Mouse (Mus musculus): ENCODE data around the gene Tmem63c. TPM values are rescaled to one million over a fixed set of nuclear protein-coding genes. Genes with fewer than 3 reads are reported as not detected.

Tmem63c gene
- polyA plus RNA-seq, 1 experiment from 2014 or later, result not detected

GRCm38 (mm10) chr12:87029251-87029976 lies 8.3 kb downstream of the Tmem63c start:
- H3K36me3 ChIP-seq (ENCODE audit: control insufficient read depth, insufficient read depth, low read length), result no peaks in the 10 kb centered on the region
- H3K9ac ChIP-seq (ENCODE audit: low read length), result no peak overlapping the region
- H3K4me2 ChIP-seq (ENCODE audit: low read depth, severe bottlenecking), result no peak overlapping the region
- H3K4me1 ChIP-seq (ENCODE audit: control insufficient read depth, insufficient read depth, low read length), result no peaks in the 10 kb centered on the region
- H3K4me3 ChIP-seq (ENCODE audit: low read depth, low read length), result no peak overlapping the region
- 77% methylated on average over 5 of the region's 5 CpGs for WGBS
- ATAC-seq (ENCODE audit: insufficient number of reproducible peaks, low FRiP score, low TSS enrichment, low read depth) (no peak), DNase-seq (ENCODE audit: low spot score) (no peak)
- no peak overlapping the region for H3K27ac ChIP-seq (replicated peaks; ENCODE audit: low read depth, low read length)
- H3K27me3 ChIP-seq (ENCODE audit: control insufficient read depth, insufficient read depth, low read length), result peaks cover 21% of the 10 kb centered on the region
- no peaks in the 10 kb centered on the region for H3K9me3 ChIP-seq (ENCODE audit: control insufficient read depth, low read length)

- DNase-seq (ENCODE audit: low spot score) (no peak), ATAC-seq (ENCODE audit: insufficient number of reproducible peaks, low FRiP score, low TSS enrichment, low read depth) (no peak)
- Histone ChIP-seq H3K9ac (ENCODE audit: low read length) (no peak overlapping the region), H3K4me1 (ENCODE audit: control insufficient read depth, insufficient read depth, low read length) (no peaks in the 10 kb centered on the region), H3K36me3 (ENCODE audit: control insufficient read depth, insufficient read depth, low read length) (no peaks in the 10 kb centered on the region), H3K4me3 (ENCODE audit: low read depth, low read length) (no peak overlapping the region), H3K27ac (replicated peaks; ENCODE audit: low read depth, low read length) (no peak overlapping the region), H3K4me2 (ENCODE audit: low read depth, severe bottlenecking) (no peak overlapping the region), H3K9me3 (ENCODE audit: control insufficient read depth, low read length) (no peaks in the 10 kb centered on the region), H3K27me3 (ENCODE audit: control insufficient read depth, insufficient read depth, low read length) (peaks cover 17% of the 10 kb centered on the region)
- 82% methylated on average over 5 of the region's 5 CpGs for WGBS
Observed at GRCm38 (mm10) chr12:87031163-87031763, 10.1 kb downstream of the Tmem63c start.

DNA sequence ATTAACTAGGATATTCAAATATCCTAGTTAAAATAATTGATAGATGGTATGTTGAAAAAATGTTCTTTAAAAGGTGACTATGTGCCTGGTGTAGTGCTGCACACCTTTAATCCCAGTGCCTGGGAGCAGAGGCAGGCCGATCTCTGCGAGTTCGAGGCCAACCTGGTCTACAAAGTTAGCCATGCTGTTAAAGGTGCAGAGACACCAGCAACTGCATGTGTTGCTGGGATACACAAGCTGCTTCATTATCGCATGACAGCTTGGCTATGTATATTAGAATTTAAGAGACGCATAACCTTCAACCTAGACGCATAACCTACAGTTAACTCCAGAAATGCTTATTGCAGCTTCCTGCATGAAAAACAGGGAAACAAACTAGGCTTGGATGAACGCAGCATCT lies 15.5 kb downstream of the Tmem63c start:
- no peak overlapping the region for H3K4me2 ChIP-seq (ENCODE audit: low read depth, severe bottlenecking)
- H3K9ac ChIP-seq (ENCODE audit: low read length), result no peak overlapping the region
- H3K27ac ChIP-seq (replicated peaks; ENCODE audit: low read depth, low read length), result no peak overlapping the region
- WGBS, result 93% methylated on average over 7 of the region's 7 CpGs
- ATAC-seq (ENCODE audit: insufficient number of reproducible peaks, low FRiP score, low TSS enrichment, low read depth) (no peak), DNase-seq (ENCODE audit: low spot score) (no peak)
- no peaks in the 10 kb centered on the region for H3K4me1 ChIP-seq (ENCODE audit: control insufficient read depth, insufficient read depth, low read length)
- H3K9me3 ChIP-seq (ENCODE audit: control insufficient read depth, low read length), result no peaks in the 10 kb centered on the region
- H3K27me3 ChIP-seq (ENCODE audit: control insufficient read depth, insufficient read depth, low read length), result no peaks in the 10 kb centered on the region
- no peak overlapping the region for H3K4me3 ChIP-seq (ENCODE audit: low read depth, low read length)
- no peaks in the 10 kb centered on the region for H3K36me3 ChIP-seq (ENCODE audit: control insufficient read depth, insufficient read depth, low read length)

DNA sequence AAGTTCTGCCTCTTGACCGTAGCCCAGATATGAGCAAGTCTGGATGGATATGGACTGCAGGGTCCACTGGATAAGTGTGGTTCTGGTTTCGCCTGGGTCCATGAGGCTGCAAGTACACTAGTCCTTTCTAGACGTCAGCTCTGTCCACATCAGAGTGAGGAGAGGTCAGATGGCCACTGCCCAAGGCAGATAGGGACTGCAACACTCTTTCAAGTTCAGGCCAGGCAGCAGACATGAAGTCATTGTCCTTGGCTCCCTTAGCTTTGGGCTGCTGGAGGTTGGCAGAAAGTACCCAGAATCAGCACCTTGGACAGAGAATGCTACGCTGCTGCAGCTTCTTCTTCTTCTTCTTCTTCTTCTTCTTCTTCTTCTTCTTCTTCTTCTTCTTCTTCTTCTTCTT lies 19.0 kb downstream of the Tmem63c start:
- no peaks in the 10 kb centered on the region for H3K27me3 ChIP-seq (ENCODE audit: control insufficient read depth, insufficient read depth, low read length)
- no peaks in the 10 kb centered on the region for H3K36me3 ChIP-seq (ENCODE audit: control insufficient read depth, insufficient read depth, low read length)
- H3K27ac ChIP-seq (replicated peaks; ENCODE audit: low read depth, low read length), result no peak overlapping the region
- H3K4me1 ChIP-seq (ENCODE audit: control insufficient read depth, insufficient read depth, low read length), result no peaks in the 10 kb centered on the region
- H3K4me3 ChIP-seq (ENCODE audit: low read depth, low read length), result no peak overlapping the region
- 78% methylated on average over 4 of the region's 4 CpGs for WGBS
- H3K9me3 ChIP-seq (ENCODE audit: control insufficient read depth, low read length), result no peaks in the 10 kb centered on the region
- ATAC-seq (ENCODE audit: insufficient number of reproducible peaks, low FRiP score, low TSS enrichment, low read depth) (no peak), DNase-seq (ENCODE audit: low spot score) (peak; percentile 29)
- H3K9ac ChIP-seq (ENCODE audit: low read length), result no peak overlapping the region
- H3K4me2 ChIP-seq (ENCODE audit: low read depth, severe bottlenecking), result no peak overlapping the region

GRCm38 (mm10) chr12:87040857-87041256 lies 19.7 kb downstream of the Tmem63c start:
- H3K27me3 ChIP-seq (ENCODE audit: control insufficient read depth, insufficient read depth, low read length), result no peaks in the 10 kb centered on the region
- no peak overlapping the region for H3K4me2 ChIP-seq (ENCODE audit: low read depth, severe bottlenecking)
- H3K36me3 ChIP-seq (ENCODE audit: control insufficient read depth, insufficient read depth, low read length), result no peaks in the 10 kb centered on the region
- DNase-seq (ENCODE audit: low spot score) (no peak), ATAC-seq (ENCODE audit: insufficient number of reproducible peaks, low FRiP score, low TSS enrichment, low read depth) (no peak)
- no peak overlapping the region for H3K9ac ChIP-seq (ENCODE audit: low read length)
- H3K4me3 ChIP-seq (ENCODE audit: low read depth, low read length), result no peak overlapping the region
- H3K9me3 ChIP-seq (ENCODE audit: control insufficient read depth, low read length), result no peaks in the 10 kb centered on the region
- no peaks in the 10 kb centered on the region for H3K4me1 ChIP-seq (ENCODE audit: control insufficient read depth, insufficient read depth, low read length)
- WGBS, result 79% methylated on average over 7 of the region's 7 CpGs
- no peak overlapping the region for H3K27ac ChIP-seq (replicated peaks; ENCODE audit: low read depth, low read length)

DNA sequence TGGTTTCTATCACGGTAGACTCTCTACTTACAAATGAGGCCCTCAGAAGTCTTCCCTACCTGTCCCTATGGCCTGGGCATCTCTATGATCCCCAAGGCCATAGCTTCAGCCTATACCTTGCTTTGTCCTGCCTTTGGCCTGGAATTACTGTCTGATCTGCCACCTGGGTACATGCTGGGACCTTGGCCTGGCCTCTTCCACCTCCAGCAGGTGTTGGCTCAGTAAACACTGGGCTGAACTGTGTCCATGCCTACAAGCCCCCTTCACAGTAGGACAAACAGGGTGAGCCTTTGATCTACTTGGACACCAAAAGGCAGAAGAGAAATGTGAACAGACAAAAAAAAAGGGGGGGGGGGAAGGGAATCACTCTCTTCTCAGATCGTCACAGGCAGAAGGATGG lies 21.3 kb downstream of the Tmem63c start:
- no peaks in the 10 kb centered on the region for H3K36me3 ChIP-seq (ENCODE audit: control insufficient read depth, insufficient read depth, low read length)
- 79% methylated on average over 2 of the region's 2 CpGs for WGBS
- DNase-seq (ENCODE audit: low spot score) (no peak), ATAC-seq (ENCODE audit: insufficient number of reproducible peaks, low FRiP score, low TSS enrichment, low read depth) (no peak)
- no peak overlapping the region for H3K4me2 ChIP-seq (ENCODE audit: low read depth, severe bottlenecking)
- no peak overlapping the region for H3K27ac ChIP-seq (replicated peaks; ENCODE audit: low read depth, low read length)
- H3K9me3 ChIP-seq (ENCODE audit: control insufficient read depth, low read length), result no peaks in the 10 kb centered on the region
- H3K27me3 ChIP-seq (ENCODE audit: control insufficient read depth, insufficient read depth, low read length), result no peaks in the 10 kb centered on the region
- no peak overlapping the region for H3K4me3 ChIP-seq (ENCODE audit: low read depth, low read length)
- no peak overlapping the region for H3K9ac ChIP-seq (ENCODE audit: low read length)
- no peaks in the 10 kb centered on the region for H3K4me1 ChIP-seq (ENCODE audit: control insufficient read depth, insufficient read depth, low read length)

DNA sequence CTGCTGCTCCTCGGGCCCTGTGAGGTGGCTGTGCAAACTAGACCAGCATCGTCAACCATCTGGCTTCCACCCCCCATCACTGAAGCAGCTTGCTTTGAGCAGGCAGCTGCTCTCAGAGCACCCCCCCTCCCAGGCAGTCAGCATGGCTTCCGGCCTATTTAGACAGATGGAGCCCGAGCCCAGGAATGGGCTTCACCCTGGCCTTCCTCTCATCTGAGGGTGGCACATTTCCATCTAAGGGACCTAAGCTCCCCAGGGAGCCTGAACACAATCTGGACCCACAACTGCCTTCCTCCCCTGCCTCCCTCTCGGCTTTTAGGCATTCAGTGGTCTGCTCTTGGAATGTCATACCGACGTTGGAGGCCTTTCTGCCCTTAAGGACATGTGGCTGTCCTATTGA lies 22.1 kb downstream of the Tmem63c start:
- no peaks in the 10 kb centered on the region for H3K4me1 ChIP-seq (ENCODE audit: control insufficient read depth, insufficient read depth, low read length)
- H3K27me3 ChIP-seq (ENCODE audit: control insufficient read depth, insufficient read depth, low read length), result no peaks in the 10 kb centered on the region
- no peak overlapping the region for H3K4me3 ChIP-seq (ENCODE audit: low read depth, low read length)
- ATAC-seq (ENCODE audit: insufficient number of reproducible peaks, low FRiP score, low TSS enrichment, low read depth) (no peak), DNase-seq (ENCODE audit: low spot score) (no peak)
- H3K27ac ChIP-seq (replicated peaks; ENCODE audit: low read depth, low read length), result no peak overlapping the region
- 80% methylated on average over 7 of the region's 7 CpGs for WGBS
- H3K9me3 ChIP-seq (ENCODE audit: control insufficient read depth, low read length), result no peaks in the 10 kb centered on the region
- H3K36me3 ChIP-seq (ENCODE audit: control insufficient read depth, insufficient read depth, low read length), result no peaks in the 10 kb centered on the region
- H3K9ac ChIP-seq (ENCODE audit: low read length), result no peak overlapping the region
- no peak overlapping the region for H3K4me2 ChIP-seq (ENCODE audit: low read depth, severe bottlenecking)

- no peak for DNase-seq (ENCODE audit: low spot score)
- 33% methylated on average over 5 of the region's 5 CpGs for WGBS
- H3K4me2 ChIP-seq (ENCODE audit: low read depth, severe bottlenecking), result no peak overlapping the region
- no peak overlapping the region for H3K9ac ChIP-seq (ENCODE audit: low read length)
- H3K36me3 ChIP-seq (ENCODE audit: control insufficient read depth, insufficient read depth, low read length), result no peaks in the 10 kb centered on the region
- no peaks in the 10 kb centered on the region for H3K4me1 ChIP-seq (ENCODE audit: control insufficient read depth, insufficient read depth, low read length)
- no peak overlapping the region for H3K4me3 ChIP-seq (ENCODE audit: low read depth, low read length)
- H3K27me3 ChIP-seq (ENCODE audit: control insufficient read depth, insufficient read depth, low read length), result no peaks in the 10 kb centered on the region
- ATAC-seq (ENCODE audit: insufficient number of reproducible peaks, low FRiP score, low TSS enrichment, low read depth), result 0 out of 2 replicates have a peak, but pooled peaks have one; percentile 21
- H3K27ac ChIP-seq (replicated peaks; ENCODE audit: low read depth, low read length), result no peak overlapping the region
- H3K9me3 ChIP-seq (ENCODE audit: control insufficient read depth, low read length), result no peaks in the 10 kb centered on the region
Observed at GRCm38 (mm10) chr12:87044711-87045110, 23.6 kb downstream of the Tmem63c start.
